Mouse (Mus musculus): ENCODE results near the gene Trp53i11.

DNA sequence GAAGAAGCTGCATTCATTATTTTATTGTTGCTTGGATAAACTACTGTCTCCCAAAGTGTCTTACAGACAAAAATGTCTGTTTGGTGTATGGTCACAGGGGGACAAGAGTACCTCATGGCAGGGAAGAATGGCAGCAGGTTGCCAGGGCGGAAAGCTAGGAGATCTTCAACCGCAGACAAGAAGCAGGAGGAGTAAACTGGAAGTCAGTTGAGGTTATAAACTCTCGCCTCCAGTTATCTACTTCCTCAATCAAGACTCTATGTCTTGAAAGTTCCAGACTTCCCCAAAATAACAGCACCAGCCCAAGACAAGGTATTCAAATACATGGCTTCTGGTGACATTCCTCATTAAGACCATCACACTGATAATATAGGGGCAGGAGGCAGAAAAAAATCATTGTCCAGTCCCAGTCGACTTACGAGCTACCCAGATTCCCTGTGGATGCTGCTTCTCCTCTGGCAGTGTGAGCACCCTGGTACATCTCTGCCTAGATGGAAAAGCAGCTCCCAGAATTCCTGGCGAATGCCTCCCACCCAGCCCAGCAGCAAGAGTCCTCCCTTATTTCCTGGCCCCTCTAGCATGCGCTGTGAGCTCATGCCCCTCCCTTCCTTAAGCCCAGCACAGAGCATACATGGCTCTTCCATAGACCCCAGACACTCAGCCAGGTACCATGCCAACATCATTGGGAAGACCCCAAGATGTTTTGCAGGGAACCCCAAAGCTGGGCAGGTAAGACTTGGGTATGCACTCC lies 25.3 kb upstream of the Trp53i11 start:
- TF ChIP-seq CTCF (IDR thresholded peaks at IDR 0.05; ENCODE audit: insufficient read depth, low read depth, low read length) (no peak), POLR2A (IDR thresholded peaks at IDR 0.05; ENCODE audit: insufficient read depth, low read depth, low read length) (no peak)

All from olfactory bulb, adult 2 months (tissue).